Mouse (Mus musculus) left cerebral cortex, adult 9 months (tissue): ENCODE data around the gene P3h3.
"Not testable (repeated sequence)": the region's sequence is repeated elsewhere in the genome, so short reads cannot be mapped to it uniquely, and the experiment has no call there.

Experiments
- DNase-seq, 2 experiments: peaks; one replicate each; pipeline ENCODE4 v3.0.0; 2022; ENCODE audit warnings: low spot score in 2 of 2

The P3h3 gene

GRCm38 (mm10) chr6:124809052-124809774, 48.3 kb downstream of the P3h3 start:
- peak in 1 of 2 experiments; percentile 69 for DNase-seq

GRCm38 (mm10) chr6:124808358-124809012, 49.1 kb downstream of the P3h3 start, which contains the start of gene Spsb2:
Spsb2 (plus strand) TSS chr6:124808661.
- peak in 1 of 2 experiments; percentile 38 for DNase-seq

- DNase-seq, result no peak
These were observed 49.6 kb downstream of the P3h3 start for GRCm38 (mm10) chr6:124807986-124808357.

- DNase-seq, result peak in 1 of 2 experiments; percentile 47
These were observed 50.2 kb downstream of the P3h3 start for GRCm38 (mm10) chr6:124807366-124807765.

GRCm38 (mm10) chr6:124806446-124807140, 51.0 kb downstream of the P3h3 start:
- no peak for DNase-seq

- DNase-seq, result peak; percentile 93 to 95
These were observed 51.9 kb downstream of the P3h3 start for GRCm38 (mm10) chr6:124805341-124806321.

- DNase-seq, result no peak
These were observed 53.2 kb downstream of the P3h3 start for GRCm38 (mm10) chr6:124804341-124804740.

GRCm38 (mm10) chr6:124803691-124804090, 53.9 kb downstream of the P3h3 start:
- not testable (repeated sequence) for DNase-seq

GRCm38 (mm10) chr6:124803061-124803460, 54.5 kb downstream of the P3h3 start:
- no peak for DNase-seq

GRCm38 (mm10) chr6:124802400-124802799, 55.2 kb downstream of the P3h3 start:
- not testable (repeated sequence) for DNase-seq

- DNase-seq, result no peak
These were observed 61.4 kb downstream of the P3h3 start for GRCm38 (mm10) chr6:124796200-124796599.

GRCm38 (mm10) chr6:124795781-124796180, 61.8 kb downstream of the P3h3 start:
- DNase-seq, result no peak

GRCm38 (mm10) chr6:124791911-124792310, 65.6 kb downstream of the P3h3 start:
- DNase-seq, result no peak
